Mouse (Mus musculus) spleen, adult 10 weeks (tissue): ENCODE measurements around the gene Atxn2l. TPM values are rescaled to one million over a fixed set of nuclear protein-coding genes. Genes with fewer than 3 reads are reported as not detected.

Experiments
- polyA plus RNA-seq: library from polyadenylated mRNA; stranded (reverse); fragments of 350-450 nt; fragmentation: Illumina TruSeq; extraction: RNeasy Lipid Tissue Mini Kit (QIAGEN cat#74804); gene quantifications from one replicate; pipeline ENCODE4 v1.2.3, GENCODE M21; 2015; ENCODE audit warnings: low replicate concordance; ENCODE audit not compliant: insufficient read depth

The Atxn2l gene
- polyA plus RNA-seq = 188 TPM

DNA sequence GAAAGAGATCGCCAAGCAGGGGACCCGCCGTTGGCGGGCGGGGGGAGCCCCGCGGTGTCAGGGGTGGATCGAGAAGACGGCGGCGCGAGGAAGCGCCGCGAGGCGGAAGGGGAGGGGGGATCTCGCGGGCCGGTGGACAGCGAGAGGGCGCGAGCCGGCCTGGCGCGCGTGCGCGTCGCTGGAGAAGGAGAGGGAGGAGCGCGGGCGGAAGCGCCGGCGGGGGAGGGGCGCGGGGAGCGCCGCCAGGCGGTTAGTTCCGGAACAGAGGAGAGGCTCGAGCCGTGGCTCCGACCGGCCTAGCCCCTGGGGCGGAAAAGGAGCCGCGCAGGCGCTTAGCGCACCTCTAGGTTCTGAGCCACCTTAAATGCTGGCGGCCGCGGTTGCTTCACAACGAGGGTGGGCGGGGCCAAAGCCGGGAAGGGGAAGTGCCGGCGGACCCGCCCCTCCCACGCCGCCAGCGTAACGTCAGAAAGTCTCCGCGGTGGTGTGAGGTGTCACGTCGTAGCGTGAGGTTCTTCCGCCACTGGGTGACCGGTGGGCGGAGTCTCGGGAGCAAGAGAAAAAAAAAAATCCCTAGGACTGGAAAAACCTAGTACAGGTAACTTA lies at the start of gene Atxn2l:
Gene Atxn2l, minus strand, starts transcription at position 165 of the 606 bp plus-strand sequence.

DNA sequence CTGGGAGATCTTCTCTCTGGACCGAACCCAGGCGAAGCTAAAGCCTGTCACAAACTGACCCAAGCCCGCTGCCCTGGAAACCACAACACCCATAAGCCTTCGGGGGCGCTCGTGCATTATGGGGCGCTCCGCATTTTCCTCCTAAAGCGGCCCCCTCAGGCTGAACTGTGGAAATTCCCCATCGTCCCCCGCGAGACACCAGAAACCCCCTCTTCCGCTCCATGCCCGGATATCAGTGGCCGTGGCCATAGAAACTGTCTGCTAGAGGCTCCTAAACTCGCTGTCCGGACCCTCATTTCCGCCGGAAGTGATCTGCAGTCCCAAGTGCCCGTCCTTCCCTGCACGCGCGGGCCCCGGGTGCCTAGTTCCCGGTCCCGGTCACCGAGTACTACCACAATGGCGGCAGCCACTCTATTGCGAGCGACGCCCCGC lies 16.2 kb downstream of the Atxn2l start, which contains the start of gene Tufm:
Gene Tufm, plus strand, starts transcription at position 310 of the 432 bp plus-strand sequence.

DNA sequence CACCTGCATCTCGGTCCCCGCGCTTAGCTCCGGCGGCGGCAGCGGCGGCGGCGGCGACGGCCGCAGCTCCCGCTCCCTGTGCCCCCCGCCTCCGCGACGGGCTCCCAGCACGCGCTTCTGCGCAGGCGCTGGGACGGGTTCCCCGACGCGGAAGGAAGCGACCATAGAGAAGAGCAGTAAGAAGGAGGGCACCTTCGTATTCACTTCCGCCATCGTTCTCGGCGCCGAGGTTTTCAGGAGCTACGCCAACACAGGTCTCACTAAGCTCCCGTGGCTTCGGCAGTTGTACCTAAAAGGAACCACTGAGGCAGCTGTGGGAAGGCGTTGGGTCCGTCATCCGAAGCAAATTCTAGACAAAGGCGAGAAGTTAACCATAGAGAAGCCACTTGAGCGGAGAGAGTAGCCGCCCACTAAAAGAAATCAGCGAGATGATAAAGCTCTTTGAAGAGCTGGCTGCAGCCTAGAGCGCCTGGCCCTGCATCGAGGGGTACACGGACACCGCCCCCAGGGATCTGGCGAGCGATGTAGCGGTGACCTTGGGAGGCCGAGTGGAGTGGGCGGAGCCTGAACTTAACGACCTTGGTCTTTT lies 28.1 kb downstream of the Atxn2l start, which contains the start of gene Sh2b1:
Gene Sh2b1, minus strand, starts transcription at position 432 of the 589 bp plus-strand sequence.

DNA sequence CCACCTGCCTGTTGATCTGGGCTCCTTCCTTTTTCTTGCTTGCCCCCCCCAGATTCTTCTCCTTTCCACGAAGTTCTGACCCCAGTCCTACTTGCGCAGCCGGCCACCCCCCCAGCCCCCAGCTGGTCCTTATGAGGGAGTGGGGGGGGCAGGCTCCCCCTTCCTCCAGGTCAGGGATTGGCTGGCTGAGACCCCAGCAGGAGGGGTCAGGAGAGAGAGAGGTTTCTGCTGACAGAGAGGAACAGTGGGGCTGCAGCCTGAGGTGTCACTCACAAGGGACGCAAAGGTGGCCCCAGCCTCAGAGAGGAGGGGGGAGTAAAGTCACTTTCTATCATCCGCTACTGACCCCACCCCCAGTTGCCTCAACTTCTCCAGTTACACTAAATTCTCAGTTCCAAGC lies 40.2 kb downstream of the Atxn2l start, which contains the start of gene Atp2a1:
Gene Atp2a1, minus strand, starts transcription at position 105 of the 400 bp plus-strand sequence.

Other genes starting within 250 kb of the Atxn2l start
- 35.6 TPM for gene Sbk1, start 230.8 kb downstream of the Atxn2l start, polyA plus RNA-seq
- gene Lat, start 133.9 kb downstream of the Atxn2l start, polyA plus RNA-seq = 72.7 TPM
- gene Spns1, start 126.0 kb downstream of the Atxn2l start, polyA plus RNA-seq = 18.3 TPM
- gene Nfatc2ip, start 106.7 kb downstream of the Atxn2l start, polyA plus RNA-seq = 27.6 TPM
- 712 TPM for gene Cd19, start 88.5 kb downstream of the Atxn2l start, polyA plus RNA-seq
- 15.8 TPM for gene Rabep2, start 74.7 kb downstream of the Atxn2l start, polyA plus RNA-seq
- gene Atp2a1, start 40.3 kb downstream of the Atxn2l start, polyA plus RNA-seq = 0.51 TPM
- 30.3 TPM for gene Sh2b1, start 28.0 kb downstream of the Atxn2l start, polyA plus RNA-seq
- gene Tufm, start 16.1 kb downstream of the Atxn2l start, polyA plus RNA-seq = 42.6 TPM
- 205 TPM for gene Eif3c, start 63.0 kb upstream of the Atxn2l start, polyA plus RNA-seq
- 18.4 TPM for gene Apobr, start 81.5 kb upstream of the Atxn2l start, polyA plus RNA-seq
- 40.6 TPM for gene Cln3, start 82.4 kb upstream of the Atxn2l start, polyA plus RNA-seq
- gene Il27, start 91.5 kb upstream of the Atxn2l start, polyA plus RNA-seq = 0.33 TPM
- gene Nupr1, start 127.4 kb upstream of the Atxn2l start, polyA plus RNA-seq = 26.0 TPM
- gene Sgf29, start 145.9 kb upstream of the Atxn2l start, polyA plus RNA-seq = 30.5 TPM
- 38.4 TPM for gene Sult1a1, start 173.0 kb upstream of the Atxn2l start, polyA plus RNA-seq
- gene Bola2, start 192.0 kb upstream of the Atxn2l start, polyA plus RNA-seq = 9.9 TPM
- 7.6 TPM for gene Slx1b, start 192.3 kb upstream of the Atxn2l start, polyA plus RNA-seq
- gene Coro1a, start 204.3 kb upstream of the Atxn2l start, polyA plus RNA-seq = 1,014 TPM